Mouse (Mus musculus): ENCODE measurements at regions not wholly inside any gene's neighbourhood (a gene's known extent, or its start where the extent isn't known, plus 50 kb on each side); places are given as distances from the start of the nearest gene placed in this dataset.

GRCm38 (mm10) chr14:98538267-98538666, 368.7 kb upstream of the Dach1 start:
- no peak for TF ChIP-seq CTCF (IDR thresholded peaks at IDR 0.05; ENCODE audit: borderline replicate concordance, insufficient read depth, low read length)
- TF ChIP-seq POLR2A (IDR thresholded peaks at IDR 0.05; ENCODE audit: low read depth, low read length): no peak
